Mouse (Mus musculus) liver, embryonic 14.5 days (tissue): ENCODE results near the gene Tmem178b.

ENCODE experiments used
- CTCF ChIP-seq: IDR thresholded peaks from 2 replicates; pipeline ENCODE4 v1.5.1; 2016; ENCODE audit warnings: antibody characterized with exemption, low read depth, control low read depth
- EP300 ChIP-seq: IDR thresholded peaks from 2 replicates; pipeline ENCODE4 v1.6.1; 2016; ENCODE audit warnings: antibody characterized with exemption, low read depth

GRCm38 (mm10) chr6:40024336-40024934, 151.4 kb downstream of the Tmem178b start:
- TF ChIP-seq CTCF = no peak
- no peak for TF ChIP-seq EP300
